Mouse (Mus musculus) G1E-ER4 (cell line): Measurements from ENCODE around the gene Fam186a. TPM values are rescaled to one million over a fixed set of nuclear protein-coding genes. Genes with fewer than 3 reads are reported as not detected.
"Not testable (repeated sequence)": the region's sequence is repeated elsewhere in the genome, so short reads cannot be mapped to it uniquely, and the experiment has no call there.

ENCODE experiments used
- GATA1 ChIP-seq: IDR thresholded peaks from one replicate; pipeline ENCODE4 v1.8.0; 2012; ENCODE audit warnings: low read length, inconsistent platforms
- polyA plus RNA-seq: library from polyadenylated mRNA; stranded (reverse); fragments of >175 nt; gene quantifications from 2 replicates; pipeline ENCODE4 v1.2.3, GENCODE M21; 2012

Fam186a gene
- polyA plus RNA-seq, result not detected in 2 replicates

DNA sequence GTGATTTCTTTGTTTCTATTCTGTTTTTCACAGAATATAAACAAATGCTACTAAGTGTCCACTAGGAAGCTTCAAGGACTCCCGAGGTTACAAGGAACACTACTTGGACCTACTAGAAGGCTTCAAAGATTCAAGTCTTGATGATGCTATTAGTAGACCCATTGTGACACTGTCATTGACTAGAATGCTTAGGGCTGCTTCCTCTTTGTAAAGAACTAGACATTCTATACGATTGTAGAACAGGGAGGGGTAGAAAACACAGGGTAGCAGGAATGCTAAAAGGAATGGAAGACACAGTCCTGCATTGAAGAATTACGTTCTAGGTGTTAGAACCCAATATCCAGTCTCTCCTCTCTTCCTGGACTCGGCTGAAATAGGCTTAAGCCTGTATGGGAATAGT, at the start of gene Fam186a:
Fam186a (minus strand) TSS at position 101 of the 400 bp plus-strand sequence.
- TF ChIP-seq GATA1, result no peak

- no peak for TF ChIP-seq GATA1
Observed at GRCm38 (mm10) chr15:100006180-100006579, 39.3 kb upstream of the Fam186a start.

- TF ChIP-seq GATA1, result no peak
Observed at GRCm38 (mm10) chr15:100004677-100005273, 37.9 kb upstream of the Fam186a start.

- no peak for TF ChIP-seq GATA1
Observed at GRCm38 (mm10) chr15:99999390-99999789, 32.5 kb upstream of the Fam186a start.

GRCm38 (mm10) chr15:99997114-99997804, 30.4 kb upstream of the Fam186a start:
- TF ChIP-seq GATA1, result no peak

DNA sequence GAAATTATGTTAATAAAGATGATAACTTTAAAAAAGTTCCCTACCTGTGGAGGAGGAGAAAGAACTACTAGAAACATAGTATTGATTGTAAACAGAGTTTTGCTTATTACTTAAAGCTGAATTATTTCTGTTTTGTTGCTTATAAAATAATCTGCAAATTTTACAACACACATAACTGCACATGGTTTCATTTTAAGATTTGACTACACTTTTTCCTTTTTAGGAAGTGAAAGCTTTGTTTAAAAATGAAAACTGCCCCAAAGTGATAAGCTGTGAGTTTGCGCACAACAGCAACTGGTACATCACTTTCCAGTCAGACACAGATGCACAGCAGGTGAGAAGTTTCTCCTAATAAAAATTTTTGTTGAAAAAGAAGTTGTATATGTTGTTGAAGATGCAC, 26.2 kb upstream of the Fam186a start:
- TF ChIP-seq GATA1, result no peak

DNA sequence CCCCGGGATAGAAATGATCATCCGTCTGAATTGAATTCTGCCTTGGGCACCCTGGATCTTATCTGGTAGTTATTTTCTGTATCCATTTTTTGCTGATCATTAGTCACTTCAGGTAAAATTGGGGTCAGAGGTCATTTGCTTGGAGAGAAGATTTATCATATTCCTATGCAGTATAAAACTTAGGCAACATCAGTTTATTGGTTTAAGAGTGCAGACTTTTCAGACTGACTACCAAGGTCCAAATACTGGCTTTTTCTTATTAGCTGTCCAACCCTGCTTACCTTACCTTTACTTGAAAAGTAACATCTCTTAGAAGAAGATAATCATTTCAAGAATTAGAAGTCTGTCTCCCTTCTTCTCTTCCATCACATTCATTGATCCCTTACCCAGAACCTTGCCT, 12.9 kb upstream of the Fam186a start:
- no peak for TF ChIP-seq GATA1

- TF ChIP-seq GATA1, result no peak
Observed at GRCm38 (mm10) chr15:99979266-99979665, 12.4 kb upstream of the Fam186a start.

- no peak for TF ChIP-seq GATA1
Observed at GRCm38 (mm10) chr15:99974476-99975220, 7.8 kb upstream of the Fam186a start.

- TF ChIP-seq GATA1, result no peak
Observed at GRCm38 (mm10) chr15:99972989-99973911, 6.4 kb upstream of the Fam186a start.

DNA sequence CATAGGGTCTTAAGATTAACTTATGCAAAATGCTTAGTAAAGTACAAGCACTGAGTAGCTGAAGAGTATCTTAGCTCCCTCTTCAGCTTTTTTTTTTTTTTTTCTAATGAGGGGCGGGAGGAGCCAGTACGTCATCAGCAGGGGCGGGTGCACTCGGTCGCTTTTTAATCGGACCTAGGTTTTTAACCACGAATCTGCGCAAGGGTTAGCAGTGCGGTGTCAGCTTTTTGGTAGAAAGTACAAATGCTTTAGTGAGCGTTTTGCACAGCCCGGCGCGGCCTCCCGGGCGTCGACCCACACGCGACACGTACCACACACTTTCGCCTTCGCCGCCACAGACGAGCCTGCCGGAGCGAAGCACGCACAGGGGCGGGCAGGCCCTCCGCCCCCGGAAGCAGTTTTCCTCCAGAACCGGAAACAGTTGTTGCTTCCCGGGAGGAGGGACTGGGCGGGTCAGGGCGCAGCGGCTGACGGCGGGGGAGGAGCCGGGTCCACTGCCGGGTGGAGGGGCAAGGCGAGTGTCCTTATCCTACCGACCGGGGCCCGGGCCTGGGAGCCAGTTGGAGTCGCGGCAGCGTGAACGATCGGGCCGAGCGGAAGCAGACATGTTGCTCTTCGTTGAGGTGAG, 5.6 kb upstream of the Fam186a start:
- no peak for TF ChIP-seq GATA1

- TF ChIP-seq GATA1, result no peak
Observed at GRCm38 (mm10) chr15:99970606-99971005, 3.7 kb upstream of the Fam186a start.

GRCm38 (mm10) chr15:99969765-99970164, 2.9 kb upstream of the Fam186a start, which contains the start of gene Larp4:
Gene Larp4 (plus strand): TSS chr15:99970065.
- TF ChIP-seq GATA1, result not testable (repeated sequence)

DNA sequence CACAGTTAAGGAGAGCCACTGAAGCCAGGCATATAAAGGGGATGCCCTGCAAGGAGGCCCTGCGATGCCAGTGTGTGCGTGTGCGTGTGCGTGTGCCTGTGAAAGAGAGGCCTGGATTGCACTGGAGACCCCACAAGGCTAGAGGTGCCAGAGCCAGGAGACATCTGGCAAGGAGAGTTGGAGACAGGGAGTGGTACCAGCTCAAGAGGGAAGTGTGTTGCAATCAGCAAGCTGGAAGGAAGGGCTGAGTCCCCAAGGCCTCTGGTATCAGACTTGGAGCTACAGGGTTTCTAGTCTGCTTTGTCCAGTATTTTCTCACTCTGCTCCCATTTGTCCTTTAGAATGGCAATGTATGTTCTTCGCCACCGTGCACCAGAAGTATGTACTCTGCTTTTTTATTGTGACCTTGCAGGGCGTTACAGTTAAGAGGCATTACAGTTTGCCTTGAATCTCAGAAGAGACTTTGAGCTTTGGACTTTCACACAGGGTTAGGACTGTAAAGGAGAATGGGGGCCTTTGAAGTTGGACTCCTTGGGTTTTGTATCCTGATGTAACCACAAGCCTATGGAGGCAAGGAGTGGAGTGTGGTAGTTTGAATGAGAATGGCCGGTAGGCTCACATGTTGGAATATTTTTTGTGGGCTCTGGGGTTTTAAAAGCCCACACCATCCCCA, 1.6 kb downstream of the Fam186a start:
- no peak for TF ChIP-seq GATA1

GRCm38 (mm10) chr15:99955324-99955723, 11.5 kb downstream of the Fam186a start:
- no peak for TF ChIP-seq GATA1
